Mouse (Mus musculus): ENCODE data around the gene Hist1h4c. TPM values are rescaled to one million over a fixed set of nuclear protein-coding genes. Genes with fewer than 3 reads are reported as not detected.
"Not testable (repeated sequence)": the region's sequence is repeated elsewhere in the genome, so short reads cannot be mapped to it uniquely, and the experiment has no call there.

The Hist1h4c gene
- total RNA-seq, 2 experiments from 2014 or later = 59.8 to 249 TPM

DNA sequence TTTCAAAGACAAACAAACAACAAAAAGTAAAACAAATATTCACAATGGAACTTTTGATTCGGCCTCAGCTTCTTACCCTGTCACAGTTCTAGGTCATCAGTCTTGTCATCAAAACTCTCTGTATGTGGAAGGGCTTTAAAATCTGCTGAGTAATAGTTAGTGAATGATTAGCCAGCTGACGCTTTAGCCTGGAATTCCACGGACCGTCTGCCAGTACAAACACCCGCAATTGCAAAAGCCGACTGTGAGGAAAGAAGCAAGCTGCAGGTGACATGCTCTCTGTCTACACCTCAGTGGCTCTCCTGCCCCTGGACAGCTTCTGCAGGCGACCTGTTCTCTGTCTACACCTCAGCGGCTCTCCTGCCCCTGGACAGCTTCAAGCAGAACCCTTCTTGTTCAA, 32.2 kb upstream of the Hist1h4c start:
- ATAC-seq (replicated peaks; ENCODE audit: low FRiP score, poor library complexity, severe bottlenecking) = peak; percentile 44; the same call in 1 of the 2 replicates

DNA sequence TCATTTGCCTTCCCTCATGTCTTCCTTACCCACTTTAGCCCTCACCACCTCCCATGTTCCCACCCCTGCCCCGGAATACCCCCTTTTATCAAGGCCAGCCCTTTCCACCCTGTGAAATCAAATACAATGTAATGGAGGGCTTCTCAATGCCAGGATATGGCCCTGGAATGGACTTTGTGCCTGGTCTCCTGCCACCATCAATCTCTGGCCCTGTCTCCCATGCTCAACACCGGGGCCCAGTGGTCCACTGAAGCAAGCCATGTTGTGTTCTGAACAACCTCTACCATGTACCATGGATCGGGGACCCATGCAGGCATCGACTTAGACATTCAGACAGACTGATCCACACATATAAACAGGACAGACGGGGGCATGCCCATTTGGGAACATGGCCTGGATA, 31.5 kb upstream of the Hist1h4c start:
- ATAC-seq (replicated peaks; ENCODE audit: low FRiP score, poor library complexity, severe bottlenecking) = no peak

- no peak for ATAC-seq (replicated peaks; ENCODE audit: low FRiP score, poor library complexity, severe bottlenecking)
These were observed 30.9 kb upstream of the Hist1h4c start for GRCm38 (mm10) chr13:23729192-23729525.

GRCm38 (mm10) chr13:23728472-23729191, 30.4 kb upstream of the Hist1h4c start:
- no peak for ATAC-seq (replicated peaks; ENCODE audit: low FRiP score, poor library complexity, severe bottlenecking)

DNA sequence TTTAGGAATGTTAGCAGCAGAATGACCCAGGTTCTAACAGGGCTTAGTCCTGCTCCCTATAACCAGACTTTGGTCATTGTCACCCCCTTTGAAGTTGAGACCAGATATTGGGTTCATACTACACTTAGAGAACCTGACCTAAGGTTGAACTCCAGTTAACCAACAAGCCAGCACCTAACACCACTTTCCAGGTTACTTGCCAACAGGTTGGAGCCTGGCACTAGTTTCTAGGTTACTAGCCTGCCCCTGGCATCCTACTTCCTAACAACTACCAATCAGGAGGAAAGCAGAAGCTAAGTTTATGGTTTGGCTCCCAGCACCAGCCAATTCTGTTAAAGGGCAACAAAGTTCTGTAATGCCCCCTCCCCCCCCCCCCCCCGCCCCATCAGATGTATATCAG, 27.0 kb upstream of the Hist1h4c start:
- no peak for ATAC-seq (replicated peaks; ENCODE audit: low FRiP score, poor library complexity, severe bottlenecking)

DNA sequence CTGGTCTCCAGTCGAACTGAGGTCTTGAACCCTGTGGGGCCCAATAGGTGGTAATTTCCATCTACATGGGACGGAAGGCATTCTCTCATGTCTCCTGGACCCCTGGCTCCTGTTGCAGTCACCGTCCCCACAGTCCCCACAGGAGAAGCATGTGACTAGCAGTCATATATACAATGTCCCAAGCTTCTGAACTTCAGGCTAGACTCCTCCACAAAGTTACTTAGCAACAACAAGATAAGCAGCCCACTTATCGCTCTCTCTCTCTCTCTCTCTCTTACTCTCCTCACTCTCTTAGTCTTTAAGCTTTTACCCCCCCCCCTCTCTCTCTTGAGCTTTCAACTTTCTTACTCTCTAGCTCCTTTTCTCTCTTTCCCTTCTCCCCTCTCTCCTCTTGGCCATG, 26.0 kb upstream of the Hist1h4c start:
- ATAC-seq (replicated peaks; ENCODE audit: low FRiP score, poor library complexity, severe bottlenecking) = no peak

- ATAC-seq (replicated peaks; ENCODE audit: low FRiP score, poor library complexity, severe bottlenecking) = not testable (repeated sequence)
These were observed 19.5 kb upstream of the Hist1h4c start for GRCm38 (mm10) chr13:23717593-23718245.

DNA sequence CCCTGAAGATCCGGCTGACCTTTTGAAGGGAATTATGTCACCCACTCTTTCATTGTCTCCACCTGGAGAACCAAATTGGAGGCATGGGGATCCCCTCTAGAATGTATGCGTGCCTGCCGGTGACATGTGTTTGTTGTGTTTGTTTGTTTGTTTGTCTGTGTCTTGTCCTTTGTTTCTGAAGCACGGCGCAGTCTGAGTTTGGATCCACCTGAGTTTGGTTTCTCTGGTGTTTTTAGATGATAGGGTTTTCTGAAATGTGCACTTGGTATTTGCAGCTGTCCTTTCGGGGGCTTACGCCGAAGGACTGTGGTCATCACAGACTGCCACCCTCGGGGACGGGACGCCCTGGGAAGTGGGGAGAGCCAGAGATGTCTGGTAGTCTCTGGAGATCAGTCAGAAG, 18.9 kb upstream of the Hist1h4c start:
- no peak for ATAC-seq (replicated peaks; ENCODE audit: low FRiP score, poor library complexity, severe bottlenecking)

- ATAC-seq (replicated peaks; ENCODE audit: low FRiP score, poor library complexity, severe bottlenecking) = no peak
These were observed 18.2 kb upstream of the Hist1h4c start for GRCm38 (mm10) chr13:23716261-23717042.

- ATAC-seq (replicated peaks; ENCODE audit: low FRiP score, poor library complexity, severe bottlenecking) = peak; percentile 57; the same call in 1 of the 2 replicates
These were observed 12.3 kb upstream of the Hist1h4c start, which contains the start of gene Hfe for GRCm38 (mm10) chr13:23710374-23711089. Hfe (minus strand) TSS chr13:23710854.

- no peak for ATAC-seq (replicated peaks; ENCODE audit: low FRiP score, poor library complexity, severe bottlenecking)
These were observed 11.6 kb upstream of the Hist1h4c start for GRCm38 (mm10) chr13:23709714-23710373.

DNA sequence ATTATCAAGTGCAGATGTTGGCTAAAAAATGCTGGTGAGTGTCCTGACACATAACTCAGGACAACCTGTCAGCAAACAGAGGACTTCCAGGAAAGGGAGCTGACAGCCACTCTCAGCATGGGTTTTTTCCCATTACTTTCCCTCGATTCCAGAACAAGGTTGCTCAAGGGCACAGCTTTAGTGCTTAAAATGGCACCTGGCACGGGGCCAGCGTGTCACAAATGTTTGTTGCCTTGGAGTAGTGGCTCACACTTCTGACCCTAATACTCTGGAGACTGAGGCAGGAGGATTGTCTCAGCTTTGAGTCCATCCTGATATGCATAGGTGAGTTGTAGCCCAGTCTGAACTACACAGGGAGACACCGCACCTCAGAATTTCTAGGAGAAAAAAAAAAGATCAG, 10.4 kb upstream of the Hist1h4c start:
- ATAC-seq (replicated peaks; ENCODE audit: low FRiP score, poor library complexity, severe bottlenecking) = no peak

DNA sequence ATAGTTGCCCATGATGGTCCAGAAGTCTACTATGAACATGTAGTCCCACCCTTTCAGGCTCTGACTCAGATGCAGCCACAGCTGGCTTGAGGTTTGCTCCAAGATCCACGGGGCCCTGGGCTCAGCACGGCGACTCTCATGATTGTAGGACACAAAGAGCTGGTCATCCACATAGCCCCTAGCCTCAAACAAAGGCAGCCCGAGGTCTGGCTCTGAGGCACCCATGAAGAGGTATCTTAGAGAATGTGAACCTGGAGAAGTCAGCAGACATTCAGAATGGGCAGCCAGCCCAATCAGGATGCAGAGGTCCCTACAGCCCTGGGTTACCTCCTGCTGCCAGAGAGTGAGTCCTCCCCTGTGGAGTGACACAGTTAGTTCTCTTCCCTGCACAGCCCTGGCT, 9.8 kb upstream of the Hist1h4c start:
- ATAC-seq (replicated peaks; ENCODE audit: low FRiP score, poor library complexity, severe bottlenecking) = no peak

DNA sequence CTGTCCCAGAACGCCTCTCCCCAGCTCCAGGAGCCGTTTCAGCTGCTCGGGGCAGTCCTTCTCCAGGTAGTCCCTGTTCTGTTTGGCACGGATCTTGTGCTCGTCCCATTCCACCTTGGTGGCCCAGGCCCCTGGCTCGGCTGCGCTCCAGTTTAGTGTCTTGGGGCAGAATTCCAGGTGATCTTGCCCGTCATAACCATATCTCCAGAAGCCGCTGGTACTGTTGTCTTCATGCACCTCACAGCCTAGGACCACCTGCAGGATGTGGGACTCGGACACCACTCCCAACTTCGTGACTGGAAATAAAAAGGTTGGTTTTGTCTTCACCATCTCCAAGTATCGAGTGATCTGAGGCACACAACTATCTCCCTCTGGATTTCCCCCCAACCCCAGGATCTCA, 8.5 kb upstream of the Hist1h4c start:
- ATAC-seq (replicated peaks; ENCODE audit: low FRiP score, poor library complexity, severe bottlenecking) = no peak

GRCm38 (mm10) chr13:23705751-23706356, 7.6 kb upstream of the Hist1h4c start:
- no peak for ATAC-seq (replicated peaks; ENCODE audit: low FRiP score, poor library complexity, severe bottlenecking)

DNA sequence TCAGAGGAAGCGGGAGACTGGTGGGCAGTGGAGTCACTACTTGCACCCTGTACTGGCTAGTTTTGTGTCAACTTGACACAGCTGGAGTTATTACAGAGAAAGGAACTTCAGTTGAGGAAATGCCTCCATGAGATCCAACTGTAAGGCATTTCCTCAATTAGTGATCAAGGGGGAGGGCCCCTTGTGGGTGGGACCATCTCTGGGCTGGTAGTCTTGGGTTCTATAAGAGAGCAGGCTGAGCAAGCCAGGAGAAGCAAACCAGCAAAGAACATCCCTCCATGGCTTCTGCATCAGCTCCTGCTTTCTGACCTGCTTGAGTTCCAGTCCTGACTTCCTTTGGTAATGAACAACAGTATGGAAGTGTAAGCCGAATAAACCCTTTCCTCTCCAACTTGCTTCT, 4.5 kb upstream of the Hist1h4c start:
- not testable (repeated sequence) for ATAC-seq (replicated peaks; ENCODE audit: low FRiP score, poor library complexity, severe bottlenecking)

DNA sequence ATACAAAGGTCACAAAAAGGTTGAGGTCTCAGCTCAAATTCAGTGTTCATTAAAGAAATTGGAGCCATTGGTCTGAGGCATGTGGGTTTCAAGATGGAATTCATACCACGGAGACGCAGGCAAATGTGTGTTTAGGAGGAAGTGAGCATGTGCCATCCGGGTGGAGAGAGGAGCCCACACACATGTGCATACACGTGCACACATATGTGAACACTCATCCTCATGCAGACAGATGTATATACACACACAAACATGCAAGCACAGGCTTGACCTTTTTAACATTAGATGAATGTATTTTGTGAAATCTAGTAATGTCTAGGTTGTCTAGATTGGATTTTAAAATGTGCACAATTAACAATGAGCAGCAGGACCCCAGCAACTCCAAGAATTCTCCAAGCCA, 4.0 kb upstream of the Hist1h4c start:
- no peak for ATAC-seq (replicated peaks; ENCODE audit: low FRiP score, poor library complexity, severe bottlenecking)

- peak; percentile 58 for ATAC-seq (replicated peaks; ENCODE audit: low FRiP score, poor library complexity, severe bottlenecking)
These were observed 2.7 kb upstream of the Hist1h4c start for GRCm38 (mm10) chr13:23700786-23701520.

GRCm38 (mm10) chr13:23699767-23700166, 1.5 kb upstream of the Hist1h4c start:
- ATAC-seq (replicated peaks; ENCODE audit: low FRiP score, poor library complexity, severe bottlenecking) = no peak
